Mouse (Mus musculus) liver, adult 2 months (tissue): Measurements from ENCODE around the gene Gm28035. TPM values are rescaled to one million over a fixed set of nuclear protein-coding genes. Genes with fewer than 3 reads are reported as not detected.

Experiments used
- DNase-seq: peaks from one replicate; pipeline ENCODE4 v3.0.0-alpha.2; 2011; ENCODE audit warnings: low read depth, low spot score; ENCODE audit errors: extremely low read depth
- H3K27ac ChIP-seq: fragments of 200-500 bp; replicated peaks from 2 replicates; pipeline ENCODE4 v1.5.1; 2012; ENCODE audit warnings: low read depth, mild to moderate bottlenecking, control low read depth, inconsistent platforms, low read length; ENCODE audit not compliant: insufficient read depth
- H3K27me3 ChIP-seq: fragments of 200-500 bp; 2 replicates; pipeline ENCODE4 v1.6.1; 2012; ENCODE audit warnings: mild to moderate bottlenecking, moderate library complexity, low read length, inconsistent platforms; ENCODE audit not compliant: control insufficient read depth, insufficient read depth
- H3K36me3 ChIP-seq: fragments of 200-500 bp; 2 replicates; pipeline ENCODE4 v1.6.1; 2012; ENCODE audit warnings: low read length, inconsistent platforms; ENCODE audit not compliant: control insufficient read depth, insufficient read depth
- H3K4me1 ChIP-seq: fragments of 200-500 bp; 2 replicates; pipeline ENCODE4 v1.6.1; 2011; ENCODE audit warnings: low read length; ENCODE audit not compliant: control insufficient read depth, insufficient read depth
- H3K4me3 ChIP-seq: fragments of 200-500 bp; 2 replicates; pipeline ENCODE4 v1.5.1; 2011; ENCODE audit warnings: low read depth, mild to moderate bottlenecking, control low read depth, low read length, moderate library complexity; ENCODE audit not compliant: insufficient read depth
- H3K79me2 ChIP-seq: fragments of 200-500 bp; 2 replicates; pipeline ENCODE4 v1.6.1; 2012; ENCODE audit warnings: inconsistent platforms, mild to moderate bottlenecking, low read length, moderate library complexity; ENCODE audit not compliant: control insufficient read depth, insufficient read depth
- H3K9ac ChIP-seq: fragments of 200-500 bp; 2 replicates; pipeline ENCODE4 v1.6.1; 2012; ENCODE audit warnings: low read depth, mild to moderate bottlenecking, control low read depth, inconsistent platforms, low read length
- CTCF ChIP-seq: fragments of 200-500 bp; IDR thresholded peaks from 2 replicates; pipeline ENCODE4 v1.5.1; 2011; ENCODE audit warnings: low read depth, low read length, control low read depth
- POLR2A ChIP-seq: fragments of 200-500 bp; IDR thresholded peaks from 2 replicates; pipeline ENCODE4 v1.6.1; 2011; ENCODE audit warnings: low read length, control low read depth; ENCODE audit not compliant: insufficient read depth; ENCODE audit errors: extremely low read depth
- WGBS: fragments of 180-500 bp; shearing (Covaris S2); methylation state at CpG from one replicate; pipeline ENCODE4 v1.1.7; 2018; 5-methylcytosine and 5-hydroxymethylcytosine counted together
- polyA plus RNA-seq: library from polyadenylated mRNA; depleted of rRNA; stranded (reverse); fragments of >200 nt; gene quantifications from 2 replicates; pipeline ENCODE4 v1.2.3, GENCODE M21; 2012
- total RNA-seq: library from RNA; depleted of rRNA; stranded (reverse); fragments of >200 nt; gene quantifications from 2 replicates; pipeline ENCODE4 v1.2.3, GENCODE M21; 2014

The Gm28035 gene
- total and polyA plus RNA-seq, 2 experiments: 5.1 to 8.6 TPM

DNA sequence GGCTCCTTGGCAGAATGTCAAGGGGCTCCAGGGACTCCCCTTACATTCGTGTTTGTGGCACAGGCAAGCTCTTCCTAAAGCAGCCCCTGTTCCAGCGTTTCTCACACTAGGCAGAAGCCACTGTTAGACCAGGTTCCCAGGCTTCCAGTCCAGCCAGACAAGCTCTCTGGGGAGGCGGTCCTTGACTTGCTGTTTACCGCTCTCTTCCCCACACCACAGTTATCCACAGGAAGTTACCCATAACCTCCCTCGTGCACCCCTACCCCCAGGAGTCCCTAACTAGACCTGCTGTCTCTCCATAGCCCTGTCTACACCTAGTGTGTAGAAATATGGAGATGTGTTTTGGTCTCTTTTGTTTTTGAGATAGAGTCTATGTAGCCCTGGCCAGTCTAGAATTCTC, 13.4 kb downstream of the Gm28035 start:
- WGBS: 62% methylated on average over 5 of the region's 5 CpGs
- H3K27ac ChIP-seq: no peak overlapping the region
- H3K27me3 ChIP-seq: no peaks in the 10 kb centered on the region
- DNase-seq: no peak
- H3K79me2 ChIP-seq: peaks cover 59% of the 10 kb centered on the region
- H3K36me3 ChIP-seq: peaks cover 22% of the 10 kb centered on the region; the same call in 1 of the 2 replicates
- no peaks in the 10 kb centered on the region; the same call in 1 of the 2 replicates for H3K4me1 ChIP-seq
- no peak for TF ChIP-seq CTCF
- no peak for TF ChIP-seq POLR2A
- no peak overlapping the region for H3K9ac ChIP-seq
- H3K4me3 ChIP-seq: no peak overlapping the region

DNA sequence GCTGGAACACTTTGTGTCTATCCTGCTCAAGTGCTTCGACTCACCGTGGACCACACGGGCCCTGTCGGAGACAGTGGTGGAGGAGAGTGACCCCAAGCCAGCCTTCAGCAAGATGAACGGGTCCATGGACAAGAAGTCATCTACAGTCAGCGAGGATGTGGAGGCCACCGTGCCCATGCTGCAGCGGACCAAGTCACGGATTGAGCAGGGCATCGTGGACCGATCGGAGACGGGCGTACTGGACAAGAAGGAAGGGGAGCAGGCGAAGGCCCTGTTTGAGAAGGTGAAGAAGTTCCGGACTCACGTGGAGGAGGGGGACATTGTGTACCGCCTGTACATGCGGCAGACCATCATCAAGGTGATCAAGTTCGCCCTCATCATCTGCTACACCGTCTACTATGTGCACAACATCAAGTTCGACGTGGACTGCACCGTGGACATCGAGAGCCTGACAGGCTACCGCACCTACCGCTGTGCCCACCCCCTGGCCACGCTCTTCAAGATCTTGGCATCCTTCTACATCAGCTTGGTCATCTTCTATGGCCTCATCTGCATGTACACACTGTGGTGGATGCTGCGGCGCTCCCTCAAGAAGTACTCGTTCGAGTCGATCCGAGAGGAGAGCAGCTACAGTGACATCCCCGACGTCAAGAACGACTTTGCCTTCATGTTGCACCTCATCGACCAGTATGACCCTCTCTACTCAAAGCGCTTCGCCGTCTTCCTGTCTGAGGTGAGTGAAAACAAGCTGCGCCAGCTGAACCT, 15.4 kb downstream of the Gm28035 start:
- WGBS: 97% methylated on average over 42 of the region's 42 CpGs
- no peaks in the 10 kb centered on the region for H3K27me3 ChIP-seq
- no peak overlapping the region for H3K27ac ChIP-seq
- H3K9ac ChIP-seq: no peak overlapping the region
- TF ChIP-seq POLR2A (no peak), CTCF (no peak)
- H3K4me1 ChIP-seq: no peaks in the 10 kb centered on the region
- H3K79me2 ChIP-seq: peaks cover 54% of the 10 kb centered on the region
- peaks cover 23% of the 10 kb centered on the region; the same call in 1 of the 2 replicates for H3K36me3 ChIP-seq
- DNase-seq: no peak
- H3K4me3 ChIP-seq: no peak overlapping the region

DNA sequence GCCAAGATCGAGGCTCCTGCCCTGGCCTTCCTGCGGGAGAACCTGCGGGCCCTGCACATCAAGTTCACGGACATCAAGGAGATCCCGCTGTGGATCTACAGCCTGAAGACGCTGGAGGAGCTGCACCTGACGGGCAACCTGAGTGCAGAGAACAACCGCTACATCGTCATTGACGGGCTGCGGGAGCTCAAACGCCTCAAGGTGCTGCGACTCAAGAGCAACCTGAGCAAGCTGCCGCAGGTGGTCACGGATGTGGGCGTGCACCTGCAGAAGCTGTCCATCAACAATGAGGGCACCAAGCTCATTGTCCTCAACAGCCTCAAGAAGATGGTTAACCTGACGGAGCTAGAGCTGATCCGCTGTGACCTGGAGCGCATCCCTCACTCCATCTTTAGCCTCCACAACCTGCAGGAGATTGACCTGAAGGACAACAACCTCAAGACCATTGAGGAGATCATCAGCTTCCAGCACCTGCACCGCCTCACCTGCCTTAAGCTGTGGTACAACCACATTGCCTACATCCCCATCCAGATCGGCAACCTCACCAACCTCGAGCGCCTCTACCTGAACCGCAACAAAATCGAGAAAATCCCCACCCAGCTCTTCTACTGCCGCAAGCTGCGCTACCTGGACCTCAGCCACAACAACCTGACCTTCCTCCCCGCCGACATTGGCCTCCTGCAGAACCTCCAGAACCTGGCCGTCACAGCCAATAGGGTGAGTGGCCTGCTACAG, 16.4 kb downstream of the Gm28035 start:
- H3K27ac ChIP-seq: no peak overlapping the region
- H3K4me3 ChIP-seq: no peak overlapping the region
- peaks cover 49% of the 10 kb centered on the region for H3K79me2 ChIP-seq
- H3K27me3 ChIP-seq: no peaks in the 10 kb centered on the region
- peaks cover 23% of the 10 kb centered on the region; the same call in 1 of the 2 replicates for H3K36me3 ChIP-seq
- TF ChIP-seq POLR2A (no peak), CTCF (no peak)
- DNase-seq: no peak
- 94% methylated on average over 30 of the region's 30 CpGs for WGBS
- no peak overlapping the region for H3K9ac ChIP-seq
- H3K4me1 ChIP-seq: no peaks in the 10 kb centered on the region

DNA sequence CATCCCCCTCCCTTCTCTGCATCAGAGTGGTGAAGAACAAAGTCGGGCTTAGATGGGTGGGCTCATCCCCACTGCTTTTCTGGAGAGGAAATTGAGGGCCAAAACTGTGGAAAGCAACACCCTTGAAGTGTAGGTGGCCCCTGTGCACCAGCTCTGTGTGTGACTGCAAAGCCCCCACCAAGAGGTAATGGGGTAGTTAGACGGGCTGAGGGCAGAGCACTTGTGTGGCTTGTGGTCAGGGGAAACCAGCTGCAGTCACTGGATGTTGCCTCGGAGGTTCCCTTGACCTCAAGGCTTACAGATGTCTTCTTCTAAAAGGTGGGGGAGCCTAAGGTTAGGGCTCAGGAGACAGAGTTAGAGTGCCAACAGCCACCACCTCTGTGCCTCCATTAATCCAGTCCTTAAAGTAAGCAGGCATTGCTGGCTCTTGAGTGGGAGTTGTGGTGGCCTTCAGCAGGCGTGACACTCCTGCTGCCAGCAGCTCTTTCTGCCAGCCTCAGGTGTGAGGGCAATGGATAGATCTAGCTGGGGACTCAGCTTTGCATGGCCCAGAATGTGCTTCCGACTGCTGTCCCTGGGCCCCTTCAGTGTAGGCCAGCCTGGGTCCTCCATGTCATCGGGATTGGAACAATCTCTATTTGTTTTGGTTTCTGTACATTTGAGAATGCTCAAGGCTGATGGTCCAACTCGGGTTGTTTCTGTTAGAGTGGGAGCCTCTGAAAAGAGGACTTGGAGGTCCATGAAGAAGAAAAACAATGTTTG, 17.5 kb downstream of the Gm28035 start:
- Histone ChIP-seq H3K27ac (peak overlapping the region; percentile 2; the same call in 1 of the 2 replicates), H3K4me3 (no peak overlapping the region), H3K9ac (no peak overlapping the region), H3K27me3 (no peaks in the 10 kb centered on the region), H3K36me3 (peaks cover 27% of the 10 kb centered on the region; the same call in 1 of the 2 replicates), H3K79me2 (peaks cover 41% of the 10 kb centered on the region), H3K4me1 (peaks cover 4% of the 10 kb centered on the region)
- DNase-seq: no peak
- WGBS: 70% methylated on average over 7 of the region's 7 CpGs
- TF ChIP-seq POLR2A: no peak
- TF ChIP-seq CTCF: no peak

DNA sequence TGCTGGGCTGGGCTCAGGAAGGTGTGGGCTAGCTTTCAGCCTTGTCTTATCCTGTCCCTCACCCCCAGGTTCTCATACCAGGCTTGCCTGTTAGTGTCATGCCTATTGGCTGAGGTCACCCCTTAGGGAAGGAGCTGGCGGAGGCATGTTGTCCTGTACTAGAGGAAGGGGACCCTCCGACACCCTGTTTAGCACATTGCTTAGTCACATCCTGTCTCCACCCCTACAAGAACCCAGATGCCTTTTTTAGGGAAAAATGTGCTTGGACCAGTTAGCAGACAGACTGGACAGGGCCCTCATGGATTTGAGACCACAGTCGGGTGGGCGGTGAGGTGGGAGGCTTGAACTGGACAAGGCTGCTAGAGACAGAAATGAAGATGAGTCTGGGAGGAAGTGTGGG, 18.2 kb downstream of the Gm28035 start:
- peaks cover 32% of the 10 kb centered on the region for H3K36me3 ChIP-seq
- H3K27me3 ChIP-seq: no peaks in the 10 kb centered on the region
- DNase-seq: no peak
- TF ChIP-seq CTCF (no peak), POLR2A (no peak)
- 68% methylated on average over 4 of the region's 4 CpGs for WGBS
- H3K27ac ChIP-seq: peak overlapping the region; percentile 21
- peaks cover 38% of the 10 kb centered on the region for H3K79me2 ChIP-seq
- H3K9ac ChIP-seq: no peak overlapping the region
- H3K4me1 ChIP-seq: peaks cover 10% of the 10 kb centered on the region
- H3K4me3 ChIP-seq: no peak overlapping the region
